Mouse (Mus musculus): Measurements from ENCODE around the gene Recql. TPM values are rescaled to one million over a fixed set of nuclear protein-coding genes. Genes with fewer than 3 reads are reported as not detected.
"Not testable (repeated sequence)": the region's sequence is repeated elsewhere in the genome, so short reads cannot be mapped to it uniquely, and the experiment has no call there.

Gene Recql
- polyA plus RNA-seq, 1 experiment = 15.6 TPM

GRCm38 (mm10) chr6:142366473-142367018, 20.3 kb downstream of the Recql start:
- Histone ChIP-seq H3K4me3 (ENCODE audit: insufficient read depth, poor library complexity, severe bottlenecking) (no peak overlapping the region), H3K79me3 (ENCODE audit: low read depth) (no peaks in the 10 kb centered on the region), H3ac (ENCODE audit: control insufficient read depth, insufficient read length, low read depth) (peak overlapping the region; percentile 12), H3K27me3 (ENCODE audit: control insufficient read depth, insufficient read depth, insufficient read length) (no peaks in the 10 kb centered on the region), H3K36me3 (ENCODE audit: control insufficient read depth, insufficient read depth) (peaks cover 66% of the 10 kb centered on the region), H3K79me2 (ENCODE audit: control insufficient read depth, insufficient read depth) (no peaks in the 10 kb centered on the region)
- no peak for TF ChIP-seq MAX (IDR thresholded peaks at IDR 0.05)
- peak; percentile 65 for TF ChIP-seq CEBPB (IDR thresholded peaks at IDR 0.05; ENCODE audit: low read depth)
- TF ChIP-seq MYOD1 (IDR thresholded peaks at IDR 0.05; ENCODE audit: control insufficient read depth, insufficient read length, low read depth) = no peak
- TF ChIP-seq CTCF (IDR thresholded peaks at IDR 0.05; ENCODE audit: control insufficient read depth, insufficient read depth, insufficient read length) = no peak
- TF ChIP-seq FOSL1 (IDR thresholded peaks at IDR 0.05; ENCODE audit: insufficient read depth, low read length, poor library complexity, severe bottlenecking) = no peak

- Histone ChIP-seq H3ac (ENCODE audit: control insufficient read depth, insufficient read length, low read depth) (no peak overlapping the region), H3K27me3 (ENCODE audit: control insufficient read depth, insufficient read depth, insufficient read length) (no peaks in the 10 kb centered on the region), H3K79me3 (ENCODE audit: low read depth) (no peaks in the 10 kb centered on the region), H3K36me3 (ENCODE audit: control insufficient read depth, insufficient read depth) (peaks cover 65% of the 10 kb centered on the region), H3K79me2 (ENCODE audit: control insufficient read depth, insufficient read depth) (no peaks in the 10 kb centered on the region), H3K4me3 (ENCODE audit: insufficient read depth, poor library complexity, severe bottlenecking) (no peak overlapping the region)
- TF ChIP-seq CEBPB (IDR thresholded peaks at IDR 0.05; ENCODE audit: low read depth) = peak; percentile 69
- no peak for TF ChIP-seq CTCF (IDR thresholded peaks at IDR 0.05; ENCODE audit: control insufficient read depth, insufficient read depth, insufficient read length)
- peak; percentile 61 for TF ChIP-seq MYOD1 (IDR thresholded peaks at IDR 0.05; ENCODE audit: control insufficient read depth, insufficient read length, low read depth)
- no peak for TF ChIP-seq USF1 (IDR thresholded peaks at IDR 0.05; ENCODE audit: low read depth)
- TF ChIP-seq FOSL1 (IDR thresholded peaks at IDR 0.05; ENCODE audit: insufficient read depth, low read length, poor library complexity, severe bottlenecking) = no peak
- TF ChIP-seq MAX (IDR thresholded peaks at IDR 0.05) = no peak
- no peak for TF ChIP-seq MYOG (IDR thresholded peaks at IDR 0.05; ENCODE audit: control insufficient read depth, extremely low read depth, insufficient read length)
These were observed 21.0 kb downstream of the Recql start for GRCm38 (mm10) chr6:142365742-142366472.

- no peak for TF ChIP-seq MYOD1 (IDR thresholded peaks at IDR 0.05; ENCODE audit: control insufficient read depth, insufficient read length, low read depth)
- no peak for TF ChIP-seq USF1 (IDR thresholded peaks at IDR 0.05; ENCODE audit: low read depth)
- no peak for TF ChIP-seq MYOG (IDR thresholded peaks at IDR 0.05; ENCODE audit: control insufficient read depth, extremely low read depth, insufficient read length)
- TF ChIP-seq CEBPB (IDR thresholded peaks at IDR 0.05; ENCODE audit: low read depth) = no peak
- no peak for TF ChIP-seq FOSL1 (IDR thresholded peaks at IDR 0.05; ENCODE audit: insufficient read depth, low read length, poor library complexity, severe bottlenecking)
- TF ChIP-seq MAX (IDR thresholded peaks at IDR 0.05) = no peak
- TF ChIP-seq CTCF (IDR thresholded peaks at IDR 0.05; ENCODE audit: control insufficient read depth, insufficient read depth, insufficient read length) = no peak
- Histone ChIP-seq H3K79me3 (ENCODE audit: low read depth) (no peaks in the 10 kb centered on the region), H3ac (ENCODE audit: control insufficient read depth, insufficient read length, low read depth) (no peak overlapping the region), H3K79me2 (ENCODE audit: control insufficient read depth, insufficient read depth) (no peaks in the 10 kb centered on the region), H3K27me3 (ENCODE audit: control insufficient read depth, insufficient read depth, insufficient read length) (no peaks in the 10 kb centered on the region), H3K36me3 (ENCODE audit: control insufficient read depth, insufficient read depth) (peaks cover 62% of the 10 kb centered on the region), H3K4me3 (ENCODE audit: insufficient read depth, poor library complexity, severe bottlenecking) (no peak overlapping the region)
These were observed 23.8 kb downstream of the Recql start for GRCm38 (mm10) chr6:142363019-142363576.

GRCm38 (mm10) chr6:142362036-142362435, 24.9 kb downstream of the Recql start:
- Histone ChIP-seq H3K4me3 (ENCODE audit: insufficient read depth, poor library complexity, severe bottlenecking) (no peak overlapping the region), H3K27me3 (ENCODE audit: control insufficient read depth, insufficient read depth, insufficient read length) (no peaks in the 10 kb centered on the region), H3K79me3 (ENCODE audit: low read depth) (no peaks in the 10 kb centered on the region), H3K79me2 (ENCODE audit: control insufficient read depth, insufficient read depth) (no peaks in the 10 kb centered on the region), H3ac (ENCODE audit: control insufficient read depth, insufficient read length, low read depth) (no peak overlapping the region), H3K36me3 (ENCODE audit: control insufficient read depth, insufficient read depth) (peaks cover 69% of the 10 kb centered on the region)
- TF ChIP-seq USF1 (IDR thresholded peaks at IDR 0.05; ENCODE audit: low read depth) (no peak), MYOG (IDR thresholded peaks at IDR 0.05; ENCODE audit: control insufficient read depth, extremely low read depth, insufficient read length) (no peak), MYOD1 (IDR thresholded peaks at IDR 0.05; ENCODE audit: control insufficient read depth, insufficient read length, low read depth) (no peak), CEBPB (IDR thresholded peaks at IDR 0.05; ENCODE audit: low read depth) (no peak), FOSL1 (IDR thresholded peaks at IDR 0.05; ENCODE audit: insufficient read depth, low read length, poor library complexity, severe bottlenecking) (no peak)

GRCm38 (mm10) chr6:142357106-142357505, 29.8 kb downstream of the Recql start:
- Histone ChIP-seq H3K79me2 (ENCODE audit: control insufficient read depth, insufficient read depth) (no peaks in the 10 kb centered on the region), H3ac (ENCODE audit: control insufficient read depth, insufficient read length, low read depth) (no peak overlapping the region), H3K4me3 (ENCODE audit: insufficient read depth, poor library complexity, severe bottlenecking) (no peak overlapping the region), H3K79me3 (ENCODE audit: low read depth) (no peaks in the 10 kb centered on the region), H3K36me3 (ENCODE audit: control insufficient read depth, insufficient read depth) (peaks cover 48% of the 10 kb centered on the region), H3K27me3 (ENCODE audit: control insufficient read depth, insufficient read depth, insufficient read length) (no peaks in the 10 kb centered on the region)
- TF ChIP-seq MAX (IDR thresholded peaks at IDR 0.05) (no peak), CEBPB (IDR thresholded peaks at IDR 0.05; ENCODE audit: low read depth) (no peak), MYOG (IDR thresholded peaks at IDR 0.05; ENCODE audit: control insufficient read depth, extremely low read depth, insufficient read length) (no peak), FOSL1 (IDR thresholded peaks at IDR 0.05; ENCODE audit: insufficient read depth, low read length, poor library complexity, severe bottlenecking) (no peak), CTCF (IDR thresholded peaks at IDR 0.05; ENCODE audit: control insufficient read depth, insufficient read depth, insufficient read length) (no peak), MYOD1 (IDR thresholded peaks at IDR 0.05; ENCODE audit: control insufficient read depth, insufficient read length, low read depth) (no peak)

DNA sequence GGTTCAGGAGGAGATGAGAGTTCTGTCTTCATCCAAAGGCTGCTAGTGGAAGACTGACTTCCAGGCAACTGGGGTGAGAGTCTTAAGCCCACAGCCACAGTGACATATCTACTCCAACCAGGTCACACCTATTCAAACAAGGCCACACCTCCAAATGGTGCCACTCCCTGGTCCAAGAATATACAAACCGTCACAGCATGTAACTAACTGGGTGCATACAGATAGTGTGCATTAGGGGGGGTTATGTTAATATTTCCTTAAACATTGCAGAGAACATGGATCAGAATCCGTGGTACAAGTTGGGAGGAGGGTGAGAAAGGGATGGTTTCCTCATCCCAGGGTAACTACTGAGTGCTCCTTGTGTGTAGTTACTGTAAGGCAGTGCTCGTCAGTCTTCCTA, 34.8 kb downstream of the Recql start:
- not testable (repeated sequence) for H3K27me3 ChIP-seq (ENCODE audit: control insufficient read depth, insufficient read depth, insufficient read length); H3K79me2 ChIP-seq (ENCODE audit: control insufficient read depth, insufficient read depth); H3ac ChIP-seq (ENCODE audit: control insufficient read depth, insufficient read length, low read depth); H3K4me3 ChIP-seq (ENCODE audit: insufficient read depth, poor library complexity, severe bottlenecking); H3K79me3 ChIP-seq (ENCODE audit: low read depth)
- peaks cover 37% of the 10 kb centered on the region for H3K36me3 ChIP-seq (ENCODE audit: control insufficient read depth, insufficient read depth)
